Mouse (Mus musculus): Measurements from ENCODE around the gene Plpp4. TPM values are rescaled to one million over a fixed set of nuclear protein-coding genes. Genes with fewer than 3 reads are reported as not detected.

Plpp4 gene
- polyA plus RNA-seq, 1 experiment from 2014 or later, result 0.65 TPM

DNA sequence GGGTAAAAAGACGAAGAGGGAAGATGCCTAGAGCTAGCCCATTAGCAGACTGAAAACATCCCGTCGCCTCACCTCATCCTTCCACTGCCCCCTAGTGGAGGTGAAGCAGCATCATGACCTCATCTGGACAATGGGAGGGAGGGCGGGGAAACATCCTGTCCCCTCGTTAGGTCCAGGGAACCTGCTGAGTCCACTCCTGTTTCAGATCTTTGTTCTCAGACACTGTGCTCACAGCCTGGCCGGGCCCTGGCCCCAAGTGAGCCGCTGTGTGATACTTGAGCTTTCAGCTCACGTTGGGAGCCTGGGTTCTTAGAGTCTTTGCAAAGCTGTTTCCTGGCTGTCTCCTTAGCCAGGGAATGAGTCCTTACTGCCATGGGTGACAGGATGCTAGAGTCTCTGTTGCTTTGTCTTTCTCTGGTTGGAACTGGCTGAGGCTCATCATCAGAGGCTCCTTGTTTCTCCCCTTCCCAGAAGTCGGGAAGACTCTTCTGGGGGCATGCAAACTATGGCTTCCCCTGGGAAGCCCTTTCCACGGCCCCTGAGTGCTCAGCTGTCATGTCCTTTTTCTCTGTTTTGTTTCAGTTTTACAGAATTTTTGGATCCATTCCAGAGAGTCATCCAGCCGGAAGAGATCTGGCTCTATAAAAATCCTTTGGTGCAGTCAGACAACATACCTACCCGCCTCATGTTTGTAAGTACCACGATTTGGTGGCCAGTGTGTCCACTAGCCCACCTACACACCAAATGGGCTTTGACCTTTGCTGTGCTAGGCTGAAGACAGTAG is 50.4 kb downstream of the Plpp4 start:
- Histone ChIP-seq H3K27ac (no peak overlapping the region), H3K4me2 (0 out of 2 replicates have a peak overlapping the region, but pooled peaks have one; percentile 9), H3K4me3 (no peak overlapping the region), H3K4me1 (peaks cover 6% of the 10 kb centered on the region), H3K9me3 (replicated peaks) (no peaks in the 10 kb centered on the region), H3K9ac (no peak overlapping the region), H3K27me3 (no peaks in the 10 kb centered on the region), H3K36me3 (ENCODE audit: poor library complexity, severe bottlenecking) (no peaks in the 10 kb centered on the region)
- no peak for ATAC-seq
- WGBS, result 21% methylated on average over 13 of the region's 13 CpGs

DNA sequence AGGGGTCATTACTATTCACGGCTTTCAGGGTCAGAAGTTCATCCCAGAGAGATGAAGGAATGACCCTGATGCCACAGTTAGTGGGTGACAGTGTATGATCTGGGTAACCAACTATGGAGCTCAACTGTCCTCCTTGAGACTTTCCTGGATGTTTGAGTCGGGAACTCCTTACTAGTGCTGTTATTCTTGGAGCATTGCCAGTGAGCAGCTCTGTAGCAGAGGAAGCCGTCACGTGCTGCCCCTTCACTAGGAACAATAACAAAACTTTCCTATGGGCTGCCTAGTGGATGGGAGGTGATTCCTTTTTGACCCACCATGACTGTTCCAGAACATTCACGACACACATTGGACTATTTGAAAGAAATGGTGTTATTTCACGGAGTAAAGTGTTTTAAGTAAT is 51.8 kb downstream of the Plpp4 start:
- no peak overlapping the region for H3K4me3 ChIP-seq
- peaks cover 6% of the 10 kb centered on the region for H3K4me1 ChIP-seq
- no peak overlapping the region for H3K9ac ChIP-seq
- no peaks in the 10 kb centered on the region for H3K36me3 ChIP-seq (ENCODE audit: poor library complexity, severe bottlenecking)
- no peak for ATAC-seq
- no peak overlapping the region for H3K4me2 ChIP-seq
- no peaks in the 10 kb centered on the region for H3K9me3 ChIP-seq (replicated peaks)
- no peak overlapping the region for H3K27ac ChIP-seq
- WGBS, result 67% methylated on average over 6 of the region's 6 CpGs
- H3K27me3 ChIP-seq, result no peaks in the 10 kb centered on the region

DNA sequence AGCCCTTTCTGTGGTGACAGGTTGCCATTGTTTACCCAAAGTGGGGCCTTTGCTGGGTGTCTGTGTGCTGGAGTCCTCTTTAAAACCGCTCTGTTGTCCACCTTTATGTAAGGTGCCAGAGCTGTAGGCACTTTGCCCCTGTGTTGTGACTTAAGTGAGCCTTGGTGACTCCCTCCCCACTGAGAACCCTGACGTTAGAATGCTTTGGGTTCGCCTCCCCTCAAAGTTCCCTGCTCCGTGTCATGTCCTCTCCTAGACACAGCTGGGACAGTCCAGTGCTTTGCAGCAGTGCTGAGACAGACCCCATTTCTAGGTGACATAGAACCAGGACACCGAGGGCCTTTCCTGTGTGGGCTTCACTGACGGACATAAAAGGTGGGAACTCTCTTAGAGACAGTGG is 55.7 kb downstream of the Plpp4 start:
- H3K9me3 ChIP-seq (replicated peaks), result no peaks in the 10 kb centered on the region
- H3K4me1 ChIP-seq, result peaks cover 4% of the 10 kb centered on the region; the same call in 1 of the 2 replicates
- no peak overlapping the region for H3K27ac ChIP-seq
- no peak overlapping the region for H3K9ac ChIP-seq
- H3K36me3 ChIP-seq (ENCODE audit: poor library complexity, severe bottlenecking), result no peaks in the 10 kb centered on the region
- no peaks in the 10 kb centered on the region for H3K27me3 ChIP-seq
- H3K4me2 ChIP-seq, result no peak overlapping the region
- no peak overlapping the region for H3K4me3 ChIP-seq
- 74% methylated on average over 6 of the region's 6 CpGs for WGBS
- no peak for ATAC-seq

DNA sequence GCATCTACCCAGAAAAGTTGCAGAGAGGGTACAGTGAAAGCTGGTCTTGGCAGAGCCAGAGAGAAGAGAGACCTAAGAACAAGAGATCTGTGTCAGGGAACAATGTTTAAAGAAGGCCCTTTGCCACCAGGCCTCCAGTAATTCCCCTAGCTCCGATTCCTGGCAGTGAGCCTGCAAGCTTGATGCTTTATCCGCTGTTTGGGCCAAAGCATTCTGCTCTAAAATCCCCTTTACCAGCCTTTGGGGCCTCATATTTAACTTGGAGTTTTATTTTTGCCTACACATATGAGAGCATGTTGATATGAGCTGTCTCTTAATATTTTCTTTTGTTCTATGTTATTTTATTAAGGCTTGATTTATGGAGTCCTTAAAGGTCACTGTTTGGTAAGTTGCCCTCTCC is 57.1 kb downstream of the Plpp4 start:
- Histone ChIP-seq H3K27me3 (no peaks in the 10 kb centered on the region), H3K9ac (no peak overlapping the region), H3K4me1 (peaks cover 3% of the 10 kb centered on the region; the same call in 1 of the 2 replicates), H3K4me3 (no peak overlapping the region), H3K9me3 (replicated peaks) (no peaks in the 10 kb centered on the region), H3K27ac (no peak overlapping the region), H3K36me3 (ENCODE audit: poor library complexity, severe bottlenecking) (no peaks in the 10 kb centered on the region), H3K4me2 (no peak overlapping the region)
- WGBS, result 65% methylated on average over 2 of the region's 2 CpGs
- no peak for ATAC-seq

DNA sequence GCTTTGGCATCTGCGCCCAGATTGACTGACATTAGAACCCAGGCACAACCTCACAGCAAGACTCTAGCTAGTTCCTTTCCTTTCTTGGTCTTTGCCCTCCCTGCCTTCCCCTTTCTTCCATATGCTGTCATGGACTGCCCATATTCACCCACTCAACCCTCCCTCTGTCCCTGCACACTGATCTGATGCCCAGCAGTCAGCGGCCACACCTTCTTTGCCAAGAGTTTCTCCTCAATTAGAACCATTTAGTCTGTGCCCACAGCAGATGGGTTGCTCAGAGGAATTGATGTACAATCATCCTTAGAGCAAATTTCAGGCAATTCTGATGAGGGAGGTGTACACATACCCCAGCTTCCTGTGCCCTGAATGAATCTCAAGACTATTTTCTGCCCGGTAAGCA is 83.3 kb downstream of the Plpp4 start:
- no peak for ATAC-seq
- Histone ChIP-seq H3K9me3 (replicated peaks) (no peaks in the 10 kb centered on the region), H3K27me3 (no peaks in the 10 kb centered on the region), H3K36me3 (ENCODE audit: poor library complexity, severe bottlenecking) (no peaks in the 10 kb centered on the region), H3K4me3 (no peak overlapping the region), H3K4me2 (no peak overlapping the region), H3K9ac (no peak overlapping the region), H3K4me1 (no peaks in the 10 kb centered on the region), H3K27ac (no peak overlapping the region)
- 94% methylated on average over 3 of the region's 3 CpGs for WGBS

DNA sequence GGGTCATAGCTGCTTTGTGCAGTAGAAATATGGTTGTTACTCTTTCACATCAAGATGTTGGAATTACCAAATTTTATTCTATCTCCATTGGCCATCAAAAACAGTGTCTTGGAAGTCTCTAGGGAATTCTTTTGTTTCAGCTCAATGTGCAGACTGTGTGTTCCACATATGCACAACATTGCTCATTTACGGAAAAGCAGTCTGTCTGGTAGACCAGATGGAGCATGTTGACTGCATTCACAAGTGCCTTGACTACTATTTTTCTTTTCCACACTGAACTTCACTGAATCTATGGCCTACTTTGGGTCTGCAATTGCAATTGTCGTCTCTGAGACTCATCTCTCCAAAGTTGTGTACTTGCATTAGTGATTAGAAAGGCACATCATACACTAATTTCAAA is 98.7 kb downstream of the Plpp4 start:
- Histone ChIP-seq H3K36me3 (ENCODE audit: poor library complexity, severe bottlenecking) (no peaks in the 10 kb centered on the region), H3K4me2 (no peak overlapping the region), H3K4me1 (no peaks in the 10 kb centered on the region), H3K27ac (no peak overlapping the region), H3K4me3 (no peak overlapping the region), H3K9ac (no peak overlapping the region), H3K27me3 (no peaks in the 10 kb centered on the region), H3K9me3 (replicated peaks) (no peaks in the 10 kb centered on the region)
- 94% methylated on average over 2 of the region's 2 CpGs for WGBS
- ATAC-seq, result no peak

DNA sequence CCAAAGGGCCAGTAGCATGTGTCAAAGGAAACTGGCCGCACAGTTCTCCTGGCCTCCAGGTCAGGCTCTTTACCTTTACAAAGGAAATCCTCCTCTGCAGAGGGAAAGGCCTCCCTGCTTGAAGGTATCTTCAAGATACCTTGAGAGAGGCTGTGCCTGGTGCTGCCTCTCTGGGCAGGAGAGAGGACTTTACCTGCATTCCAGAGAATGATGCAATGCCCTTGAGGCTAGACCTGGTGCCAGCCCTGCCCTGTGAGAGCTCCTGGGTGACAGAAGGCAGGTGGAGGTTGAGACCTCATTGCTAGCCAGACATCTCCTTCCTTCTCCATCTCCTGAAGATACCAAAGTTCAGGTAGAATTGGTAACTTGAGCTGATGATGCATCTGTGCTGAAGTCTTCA is 118.5 kb downstream of the Plpp4 start:
- 90% methylated on average over 1 of the region's 1 CpGs for WGBS
- H3K4me3 ChIP-seq, result no peak overlapping the region
- ATAC-seq, result no peak
- no peaks in the 10 kb centered on the region for H3K36me3 ChIP-seq (ENCODE audit: poor library complexity, severe bottlenecking)
- no peak overlapping the region for H3K9ac ChIP-seq
- no peak overlapping the region for H3K27ac ChIP-seq
- H3K4me1 ChIP-seq, result no peaks in the 10 kb centered on the region
- H3K27me3 ChIP-seq, result no peaks in the 10 kb centered on the region
- no peaks in the 10 kb centered on the region for H3K9me3 ChIP-seq (replicated peaks)
- no peak overlapping the region for H3K4me2 ChIP-seq

DNA sequence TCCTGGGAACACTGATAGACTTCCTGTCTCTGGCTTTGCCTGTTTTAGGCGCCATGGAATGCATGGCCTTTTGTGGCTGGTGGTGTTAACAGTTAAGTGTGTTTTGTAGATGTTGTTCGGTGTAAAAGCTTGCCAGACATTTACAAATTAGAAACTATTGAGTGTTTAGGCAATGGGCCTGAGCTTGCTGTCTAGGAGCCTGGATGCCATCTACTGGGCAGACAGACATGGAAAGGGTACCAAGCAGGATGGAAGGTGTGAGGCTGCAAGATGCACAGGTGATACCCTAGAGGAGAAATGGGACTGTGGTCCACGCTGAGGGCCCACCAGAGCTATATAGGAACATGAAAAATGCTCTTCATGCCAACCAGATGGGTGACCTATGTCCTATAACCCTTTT is 128.3 kb downstream of the Plpp4 start:
- Histone ChIP-seq H3K9ac (no peak overlapping the region), H3K27me3 (peaks cover 46% of the 10 kb centered on the region), H3K4me2 (no peak overlapping the region), H3K9me3 (replicated peaks) (no peaks in the 10 kb centered on the region; the same call in 1 of the 2 replicates), H3K36me3 (ENCODE audit: poor library complexity, severe bottlenecking) (no peaks in the 10 kb centered on the region), H3K4me1 (no peaks in the 10 kb centered on the region), H3K4me3 (no peak overlapping the region), H3K27ac (no peak overlapping the region)
- WGBS, result 73% methylated on average over 3 of the region's 3 CpGs
- ATAC-seq, result no peak

DNA sequence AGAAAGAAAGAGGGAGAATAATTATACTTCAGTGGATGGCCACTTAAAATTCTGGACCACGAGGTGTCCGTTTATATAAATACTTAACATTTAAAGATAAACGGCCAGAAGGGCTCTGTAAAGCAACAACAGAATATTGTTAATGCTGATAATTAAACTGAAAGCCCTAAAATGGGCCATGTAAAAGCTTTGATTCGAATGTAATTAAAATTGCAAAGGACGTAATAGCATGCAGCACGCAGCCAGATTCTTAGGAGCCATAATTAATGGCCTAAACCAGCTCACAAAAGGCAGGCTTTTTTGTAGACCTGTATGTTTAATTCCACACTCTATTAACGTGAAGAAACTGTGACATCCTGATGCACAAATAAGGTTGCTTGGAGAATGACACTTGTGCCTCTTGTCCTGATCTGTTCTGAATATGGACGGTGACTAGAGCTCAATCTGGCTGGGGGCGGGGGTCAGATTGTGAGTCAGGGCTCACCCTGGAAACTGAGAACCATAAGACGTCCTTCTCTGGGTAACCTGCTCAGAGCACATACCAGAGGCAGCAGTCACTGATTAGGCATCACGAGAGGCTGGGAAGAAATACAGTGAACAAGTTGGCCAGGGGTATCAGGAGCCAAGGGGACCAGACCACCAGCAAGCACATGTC is 136.1 kb downstream of the Plpp4 start:
- H3K27ac ChIP-seq, result no peak overlapping the region
- H3K4me3 ChIP-seq, result no peak overlapping the region
- peaks cover 85% of the 10 kb centered on the region for H3K27me3 ChIP-seq
- H3K9ac ChIP-seq, result no peak overlapping the region
- no peak overlapping the region for H3K4me2 ChIP-seq
- H3K4me1 ChIP-seq, result peaks cover 15% of the 10 kb centered on the region
- no peaks in the 10 kb centered on the region; the same call in 1 of the 2 replicates for H3K9me3 ChIP-seq (replicated peaks)
- no peaks in the 10 kb centered on the region for H3K36me3 ChIP-seq (ENCODE audit: poor library complexity, severe bottlenecking)
- WGBS, result 21% methylated on average over 11 of the region's 11 CpGs
- ATAC-seq, result peak; percentile 63; the same call in 1 of the 2 replicates

DNA sequence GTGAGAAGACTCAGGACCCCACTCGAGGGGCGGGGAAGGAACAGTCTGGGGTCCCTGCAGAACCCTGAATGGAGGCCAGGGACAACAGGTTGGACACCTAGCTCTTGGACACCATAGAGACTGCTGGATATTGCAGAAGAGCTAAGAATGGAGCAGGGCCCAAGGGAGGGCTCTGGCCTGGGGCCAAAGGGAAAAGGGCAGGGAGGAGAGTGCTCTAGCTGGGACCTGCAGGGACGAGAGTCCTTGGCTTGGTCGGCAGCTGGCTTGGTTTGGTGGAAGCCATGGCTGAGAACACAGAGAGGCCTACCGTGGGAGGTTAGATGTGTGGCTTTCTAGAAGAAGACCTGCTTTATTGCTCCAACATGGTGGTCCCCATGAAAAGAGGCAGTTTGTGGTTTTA is 139.7 kb downstream of the Plpp4 start:
- H3K27me3 ChIP-seq, result peaks cover 82% of the 10 kb centered on the region

DNA sequence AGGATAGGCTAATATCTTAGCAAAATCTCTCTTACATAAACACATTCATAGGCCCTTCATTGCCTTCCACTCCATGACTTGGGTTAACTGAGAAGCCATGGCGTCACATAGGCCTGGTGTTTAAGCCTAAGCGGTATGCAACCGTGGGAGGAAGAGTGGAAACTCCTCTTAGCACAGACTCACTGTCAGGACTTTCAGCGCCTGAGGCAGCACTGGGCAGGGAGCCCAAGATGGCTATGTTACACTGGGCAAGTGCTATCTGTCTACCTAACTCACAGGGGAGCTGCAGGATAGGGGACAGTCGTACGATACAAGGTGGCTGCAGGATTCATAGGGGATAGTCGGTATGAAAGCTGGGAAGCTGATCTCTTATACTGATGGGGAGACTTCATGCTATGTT is 142.2 kb downstream of the Plpp4 start:
- no peak overlapping the region for H3K27ac ChIP-seq
- WGBS, result 84% methylated on average over 7 of the region's 7 CpGs
- no peak overlapping the region for H3K4me3 ChIP-seq
- ATAC-seq, result no peak
- no peaks in the 10 kb centered on the region for H3K36me3 ChIP-seq (ENCODE audit: poor library complexity, severe bottlenecking)
- H3K9ac ChIP-seq, result no peak overlapping the region
- H3K4me2 ChIP-seq, result no peak overlapping the region
- peaks cover 18% of the 10 kb centered on the region for H3K4me1 ChIP-seq
- H3K27me3 ChIP-seq, result peaks cover 81% of the 10 kb centered on the region
- no peaks in the 10 kb centered on the region for H3K9me3 ChIP-seq (replicated peaks)

More for the DNA sequence above, 139.7 kb downstream of the Plpp4 start:
- Histone ChIP-seq H3K4me2 (no peak overlapping the region), H3K4me1 (peaks cover 15% of the 10 kb centered on the region), H3K9me3 (replicated peaks) (no peaks in the 10 kb centered on the region), H3K4me3 (no peak overlapping the region), H3K27ac (no peak overlapping the region), H3K36me3 (ENCODE audit: poor library complexity, severe bottlenecking) (no peaks in the 10 kb centered on the region), H3K9ac (no peak overlapping the region)
- no peak for ATAC-seq
- 89% methylated on average over 5 of the region's 5 CpGs for WGBS

DNA sequence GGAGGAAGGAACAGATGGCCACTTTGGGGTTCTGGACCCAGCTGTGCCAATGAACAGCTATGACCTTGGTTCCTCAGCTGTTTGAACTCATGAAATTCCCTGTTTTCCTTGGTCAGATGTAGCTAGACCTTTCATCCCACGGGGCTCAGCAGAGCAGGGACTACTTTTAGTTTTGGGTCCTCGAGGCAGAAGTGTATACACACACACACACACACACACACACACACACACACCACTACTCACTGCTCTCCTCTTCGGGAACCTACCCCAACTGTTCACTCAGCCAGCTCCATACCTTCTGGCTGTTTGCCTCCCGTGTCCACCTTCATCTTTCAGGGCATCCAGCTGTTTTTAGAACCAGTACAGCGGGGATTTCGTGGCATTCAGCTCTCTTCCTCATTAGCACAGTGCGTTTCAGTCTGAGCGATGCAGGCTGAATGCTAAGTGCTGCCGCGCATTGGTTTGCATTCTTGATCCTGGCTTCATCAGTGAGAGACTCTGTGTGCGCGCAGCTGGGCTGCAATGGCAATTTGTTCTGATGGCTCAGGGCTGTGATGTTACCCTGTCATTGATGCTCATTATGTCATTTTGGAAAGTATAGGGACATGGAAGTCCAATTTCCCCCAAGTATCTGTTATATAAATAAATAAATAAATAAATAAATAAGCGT is 146.0 kb downstream of the Plpp4 start:
- H3K9ac ChIP-seq, result no peak overlapping the region
- 0 out of 2 replicates have a peak overlapping the region, but pooled peaks have one; percentile 31 for H3K27ac ChIP-seq
- H3K9me3 ChIP-seq (replicated peaks), result no peaks in the 10 kb centered on the region
- WGBS, result 30% methylated on average over 13 of the region's 13 CpGs
- no peaks in the 10 kb centered on the region for H3K36me3 ChIP-seq (ENCODE audit: poor library complexity, severe bottlenecking)
- H3K27me3 ChIP-seq, result peaks cover 68% of the 10 kb centered on the region
- H3K4me2 ChIP-seq, result peak overlapping the region; percentile 36
- peak; percentile 88 for ATAC-seq
- no peak overlapping the region for H3K4me3 ChIP-seq
- H3K4me1 ChIP-seq, result peaks cover 31% of the 10 kb centered on the region
